Mouse (Mus musculus) heart, adult 2 months (tissue): Measurements from ENCODE around the gene Acot5. TPM values are rescaled to one million over a fixed set of nuclear protein-coding genes. Genes with fewer than 3 reads are reported as not detected.
"Not testable (repeated sequence)": the region's sequence is repeated elsewhere in the genome, so short reads cannot be mapped to it uniquely, and the experiment has no call there.

Experiments used
- DNase-seq, 2 experiments: peaks; one replicate each; pipeline ENCODE4 v3.0.0; 2021
- H3K27ac ChIP-seq: fragments of 200-600 bp; 2 replicates; pipeline ENCODE4 v1.8.1; 2022
- H3K27me3 ChIP-seq: fragments of 200-500 bp; 2 replicates; pipeline ENCODE4 v1.6.1; 2012; ENCODE audit warnings: mild to moderate bottlenecking, low read length, inconsistent platforms, mixed read lengths; ENCODE audit not compliant: control insufficient read depth, insufficient read depth
- H3K36me3 ChIP-seq: fragments of 200-500 bp; 2 replicates; pipeline ENCODE4 v1.6.1; 2012; ENCODE audit warnings: low read length, inconsistent platforms; ENCODE audit not compliant: control insufficient read depth, insufficient read depth
- H3K4me1 ChIP-seq: fragments of 200-500 bp; 2 replicates; pipeline ENCODE4 v1.6.1; 2011; ENCODE audit warnings: low read length; ENCODE audit not compliant: control insufficient read depth, insufficient read depth
- H3K4me3 ChIP-seq: fragments of 200-600 bp; 2 replicates; pipeline ENCODE4 v1.8.1; 2022
- H3K79me2 ChIP-seq: fragments of 200-500 bp; replicated peaks from 2 replicates; pipeline ENCODE4 v1.6.1; 2012; ENCODE audit warnings: mild to moderate bottlenecking, inconsistent platforms, low read length, moderate library complexity, mixed read lengths; ENCODE audit not compliant: control insufficient read depth, insufficient read depth
- H3K9ac ChIP-seq: fragments of 200-500 bp; 2 replicates; pipeline ENCODE4 v1.6.1; 2012; ENCODE audit warnings: low read depth, mild to moderate bottlenecking, control low read depth, inconsistent platforms, low read length, mixed read lengths
- CTCF ChIP-seq: fragments of 200-600 bp; IDR thresholded peaks from 2 replicates; pipeline ENCODE4 v1.8.1; 2022; ENCODE audit warnings: antibody characterized with exemption, mild to moderate bottlenecking, moderate library complexity
- EP300 ChIP-seq: fragments of 200-500 bp; IDR thresholded peaks from 2 replicates; pipeline ENCODE4 v1.6.1; 2011; ENCODE audit warnings: low read depth, low read length, control low read depth; ENCODE audit not compliant: insufficient read depth
- POLR2A ChIP-seq: fragments of 200-500 bp; IDR thresholded peaks from 2 replicates; pipeline ENCODE4 v1.6.1; 2011; ENCODE audit warnings: mild to moderate bottlenecking, low read depth, low read length, control low read depth; ENCODE audit not compliant: insufficient read depth
- WGBS: fragments of 180-500 bp; shearing (Covaris S2); methylation state at CpG from one replicate; pipeline ENCODE4 v1.1.7; 2018; 5-methylcytosine and 5-hydroxymethylcytosine counted together
- intact Hi-C: fragments of 180-260 bp; cut with DNase I; formaldehyde crosslinking; loops from one replicate; pipeline ENCODE4 v1.15.1; 2025
- polyA plus RNA-seq: library from polyadenylated mRNA; depleted of rRNA; stranded (reverse); fragments of >200 nt; gene quantifications from 2 replicates; pipeline ENCODE4 v1.2.3, GENCODE M21; 2012
- total RNA-seq, 2 experiments: library from RNA; stranded (reverse); gene quantifications; 2 replicates each; pipeline ENCODE4 v1.2.3; 2021

The Acot5 gene
- total and polyA plus RNA-seq, 3 experiments = not detected

DNA sequence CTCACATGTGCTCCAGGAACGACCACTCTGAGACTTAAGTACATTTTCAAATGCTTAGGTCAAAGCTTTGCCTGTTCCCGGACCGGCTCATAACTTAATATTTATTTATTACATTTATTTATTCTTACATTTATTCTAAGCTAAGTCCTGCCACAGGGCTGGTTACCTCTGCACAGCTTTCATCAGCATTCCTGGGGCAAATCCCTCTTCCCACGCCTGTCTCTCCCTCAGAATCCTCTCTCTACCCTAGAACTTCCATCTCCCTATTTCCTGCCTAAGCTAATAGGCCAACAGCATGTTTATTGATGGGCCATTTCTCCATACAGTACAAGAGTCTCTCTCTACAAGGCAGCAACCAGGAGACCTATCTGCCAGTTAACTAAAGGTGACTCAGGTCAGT lies 1.4 kb upstream of the Acot5 start:
- no peaks in the 10 kb centered on the region for H3K79me2 ChIP-seq
- no peaks in the 10 kb centered on the region for H3K4me1 ChIP-seq
- intact Hi-C loops = loop anchor here (10.0 kb wide), 1 partner anchor 177 kb away; no protein-coding TSS in a partner anchor
- TF ChIP-seq EP300 = no peak
- TF ChIP-seq POLR2A = no peak
- no peak for TF ChIP-seq CTCF
- H3K36me3 ChIP-seq = no peaks in the 10 kb centered on the region
- DNase-seq = no peak
- H3K9ac ChIP-seq = no peak overlapping the region
- WGBS = 75% methylated on average over 4 of the region's 4 CpGs
- no peak overlapping the region for H3K27ac ChIP-seq
- no peaks in the 10 kb centered on the region for H3K27me3 ChIP-seq
- no peak overlapping the region for H3K4me3 ChIP-seq

DNA sequence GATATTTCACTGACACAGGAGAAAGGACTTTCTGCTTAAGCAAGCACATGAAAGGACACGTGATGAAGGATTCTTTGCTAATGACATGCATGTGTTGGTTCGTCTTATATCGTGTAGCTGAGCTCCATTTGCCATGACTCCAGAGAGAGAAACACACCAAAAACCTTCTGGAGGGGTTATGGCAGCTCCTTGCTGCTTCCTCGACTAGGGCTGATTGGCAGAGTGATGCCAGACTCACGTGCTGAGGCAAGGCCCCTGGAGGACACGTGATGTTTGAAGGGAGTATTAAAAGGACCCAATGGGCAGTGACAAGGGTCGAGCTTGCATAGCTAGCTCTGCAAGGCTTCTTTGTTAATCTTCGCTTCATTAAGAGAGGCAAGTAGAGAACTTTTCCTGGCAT lies 829 bp upstream of the Acot5 start:
- WGBS = 74% methylated on average over 8 of the region's 8 CpGs
- DNase-seq = no peak
- H3K4me1 ChIP-seq = no peaks in the 10 kb centered on the region
- no peak overlapping the region for H3K27ac ChIP-seq
- no peak overlapping the region for H3K4me3 ChIP-seq
- TF ChIP-seq POLR2A = no peak
- TF ChIP-seq CTCF = no peak
- TF ChIP-seq EP300 = no peak
- H3K36me3 ChIP-seq = no peaks in the 10 kb centered on the region
- no peaks in the 10 kb centered on the region for H3K27me3 ChIP-seq
- intact Hi-C loops = loop anchor here (10.0 kb wide), 1 partner anchor 177 kb away; no protein-coding TSS in a partner anchor
- H3K79me2 ChIP-seq = no peaks in the 10 kb centered on the region
- H3K9ac ChIP-seq = no peak overlapping the region

GRCm38 (mm10) chr12:84069582-84069981 lies 457 bp downstream of the Acot5 start:
- H3K4me3 ChIP-seq, H3K27ac ChIP-seq, H3K27me3 ChIP-seq, H3K36me3 ChIP-seq, H3K9ac ChIP-seq, H3K79me2 ChIP-seq, H3K4me1 ChIP-seq: not testable (repeated sequence)
- intact Hi-C loops = loop anchor here (10.0 kb wide), 1 partner anchor 175 kb away; no protein-coding TSS in a partner anchor
- DNase-seq = peak; percentile 44 to 45
- 3% methylated on average over 44 of the region's 52 CpGs for WGBS

GRCm38 (mm10) chr12:84071696-84072095 lies 2.6 kb downstream of the Acot5 start:
- intact Hi-C loops = no loop called here
- Histone ChIP-seq H3K27ac (no peak overlapping the region), H3K36me3 (no peaks in the 10 kb centered on the region), H3K79me2 (no peaks in the 10 kb centered on the region), H3K27me3 (no peaks in the 10 kb centered on the region), H3K9ac (no peak overlapping the region), H3K4me3 (no peak overlapping the region), H3K4me1 (no peaks in the 10 kb centered on the region)
- WGBS = 77% methylated on average over 2 of the region's 2 CpGs
- no peak for DNase-seq
- TF ChIP-seq POLR2A (no peak), EP300 (no peak), CTCF (no peak)

- 95% methylated on average over 4 of the region's 4 CpGs for WGBS
- Histone ChIP-seq H3K36me3 (no peaks in the 10 kb centered on the region), H3K4me3 (no peak overlapping the region), H3K79me2 (no peaks in the 10 kb centered on the region), H3K27me3 (no peaks in the 10 kb centered on the region), H3K4me1 (no peaks in the 10 kb centered on the region), H3K9ac (no peak overlapping the region), H3K27ac (no peak overlapping the region)
- no peak for DNase-seq
- TF ChIP-seq EP300 (no peak), POLR2A (no peak), CTCF (no peak)
- intact Hi-C loops = no loop called here
Observed at GRCm38 (mm10) chr12:84077371-84077990, 8.4 kb downstream of the Acot5 start.

DNA sequence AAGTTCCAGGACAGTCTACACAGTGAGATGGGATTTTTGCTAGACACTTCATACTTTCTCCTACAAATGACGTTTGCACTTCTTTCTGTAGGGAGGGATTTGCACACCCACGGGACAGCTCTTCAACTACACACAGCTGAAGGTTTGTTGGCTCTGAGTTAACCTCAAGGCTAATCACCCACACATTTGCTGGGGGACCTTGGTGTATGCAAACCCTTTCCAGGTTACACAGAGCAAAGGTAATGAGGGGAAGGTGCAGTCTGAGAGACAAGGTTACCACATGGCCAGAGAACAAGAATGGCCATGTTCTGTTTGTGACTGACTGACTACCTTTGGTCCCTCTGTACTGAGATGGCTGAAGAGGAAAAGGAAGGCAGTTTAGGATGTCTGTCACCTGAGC lies 14.7 kb downstream of the Acot5 start:
- intact Hi-C loops = no loop called here
- TF ChIP-seq POLR2A = no peak
- no peak for TF ChIP-seq CTCF
- Histone ChIP-seq H3K9ac (no peak overlapping the region), H3K27ac (no peak overlapping the region), H3K27me3 (no peaks in the 10 kb centered on the region), H3K79me2 (no peaks in the 10 kb centered on the region), H3K4me3 (no peak overlapping the region), H3K4me1 (no peaks in the 10 kb centered on the region), H3K36me3 (no peaks in the 10 kb centered on the region)
- WGBS = 77% methylated on average over 2 of the region's 2 CpGs
- DNase-seq = no peak
